Mouse (Mus musculus): Measurements from ENCODE around the gene Mgst2.

Gene Mgst2

DNA sequence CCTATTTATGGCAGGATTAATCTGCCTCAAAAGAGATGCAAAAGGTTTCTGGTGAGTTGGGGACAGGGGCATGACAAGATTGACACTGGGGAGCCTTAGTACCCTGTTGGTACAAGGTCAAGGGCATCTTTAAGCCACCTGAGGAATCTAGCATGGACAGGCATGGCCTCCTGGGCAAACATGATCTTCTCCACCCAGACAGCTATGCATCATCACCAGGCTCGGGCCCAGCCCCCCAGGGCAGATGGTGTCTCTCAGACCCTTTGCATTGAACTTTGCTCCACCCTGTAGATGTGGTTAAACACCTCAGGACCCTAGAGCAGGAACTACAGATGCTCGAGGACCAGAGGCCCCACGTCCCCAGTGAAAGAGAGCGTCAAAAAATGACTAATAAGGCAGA, at the start of gene Mgst2:
Gene Mgst2, plus strand, starts transcription at position 301 of the 400 bp plus-strand sequence.
- no peak for DNase-seq (ENCODE audit: extremely low read depth, insufficient read length, low spot score)

- peak; percentile 63 for DNase-seq (ENCODE audit: extremely low read depth, insufficient read length, low spot score)
Measured at GRCm38 (mm10) chr3:51611972-51612371, 48.2 kb upstream of the Mgst2 start.

- DNase-seq (ENCODE audit: extremely low read depth, insufficient read length, low spot score): no peak
Measured at GRCm38 (mm10) chr3:51612398-51613356, 47.5 kb upstream of the Mgst2 start.

DNA sequence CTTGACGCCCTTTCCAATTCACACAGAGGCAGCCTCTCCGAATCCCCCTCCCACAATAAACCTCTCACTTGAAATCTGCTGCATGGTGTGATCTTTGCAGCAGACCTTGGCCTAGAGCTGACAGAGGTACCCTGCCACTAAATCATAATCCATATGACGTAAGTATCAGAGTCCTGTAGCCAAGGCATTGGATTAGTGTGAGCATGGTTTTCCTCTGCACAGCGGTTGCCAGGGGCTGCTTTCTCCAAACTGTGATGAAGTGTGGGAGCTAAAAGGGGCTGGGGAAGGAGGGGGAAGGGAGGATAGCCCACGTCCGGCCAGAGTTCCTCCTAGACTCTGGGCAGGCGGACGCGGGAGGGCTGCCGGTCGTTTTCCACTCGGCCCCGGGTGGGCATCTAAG, 45.9 kb upstream of the Mgst2 start:
- no peak for DNase-seq (ENCODE audit: extremely low read depth, insufficient read length, low spot score)

- no peak for DNase-seq (ENCODE audit: extremely low read depth, insufficient read length, low spot score)
Measured at GRCm38 (mm10) chr3:51623956-51624355, 36.2 kb upstream of the Mgst2 start.

- no peak for DNase-seq (ENCODE audit: extremely low read depth, insufficient read length, low spot score)
Measured at GRCm38 (mm10) chr3:51627741-51628140, 32.4 kb upstream of the Mgst2 start.

GRCm38 (mm10) chr3:51628977-51629376, 31.2 kb upstream of the Mgst2 start:
- no peak for DNase-seq (ENCODE audit: extremely low read depth, insufficient read length, low spot score)

GRCm38 (mm10) chr3:51630746-51631145, 29.4 kb upstream of the Mgst2 start:
- DNase-seq (ENCODE audit: extremely low read depth, insufficient read length, low spot score): no peak

DNA sequence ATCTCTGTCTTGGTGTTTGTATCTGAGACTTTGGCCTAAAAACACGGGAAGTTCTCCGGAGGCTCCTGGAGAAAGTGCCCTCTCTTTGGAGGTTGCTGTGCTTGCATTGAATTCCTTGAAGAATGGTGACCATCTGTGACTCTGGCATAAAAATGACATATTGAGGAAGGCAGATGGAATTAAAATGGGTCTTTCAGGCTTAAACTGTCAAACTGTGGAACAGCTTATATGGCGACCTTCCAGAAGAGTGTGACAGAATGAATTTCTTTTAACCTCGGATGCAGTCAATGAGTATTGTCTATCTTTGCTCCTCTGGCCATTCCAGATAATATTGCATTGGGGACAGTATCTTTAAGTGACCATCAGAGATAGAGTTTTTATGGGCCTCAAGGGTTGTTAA, 28.2 kb upstream of the Mgst2 start:
- DNase-seq (ENCODE audit: extremely low read depth, insufficient read length, low spot score): no peak

DNA sequence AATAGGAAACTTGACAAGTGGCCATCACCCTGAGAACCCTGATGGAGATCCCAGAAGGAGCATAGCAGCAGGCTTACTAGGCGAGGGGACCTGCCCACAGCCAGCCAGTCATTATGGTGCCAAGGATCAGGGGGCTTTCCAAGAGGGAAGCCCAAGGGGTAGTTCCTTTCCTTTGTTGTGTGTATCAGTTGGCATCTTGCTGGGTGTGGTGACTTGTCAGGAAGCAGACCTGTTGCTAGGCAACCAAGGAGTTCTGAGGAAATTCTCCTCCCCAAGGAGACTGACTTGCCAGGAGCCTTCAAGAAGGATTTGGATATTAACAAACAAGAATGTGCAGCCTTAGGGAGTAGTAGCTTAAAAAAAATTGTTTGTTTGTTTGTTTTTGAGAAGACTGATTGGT, 25.7 kb upstream of the Mgst2 start:
- DNase-seq (ENCODE audit: extremely low read depth, insufficient read length, low spot score): no peak

DNA sequence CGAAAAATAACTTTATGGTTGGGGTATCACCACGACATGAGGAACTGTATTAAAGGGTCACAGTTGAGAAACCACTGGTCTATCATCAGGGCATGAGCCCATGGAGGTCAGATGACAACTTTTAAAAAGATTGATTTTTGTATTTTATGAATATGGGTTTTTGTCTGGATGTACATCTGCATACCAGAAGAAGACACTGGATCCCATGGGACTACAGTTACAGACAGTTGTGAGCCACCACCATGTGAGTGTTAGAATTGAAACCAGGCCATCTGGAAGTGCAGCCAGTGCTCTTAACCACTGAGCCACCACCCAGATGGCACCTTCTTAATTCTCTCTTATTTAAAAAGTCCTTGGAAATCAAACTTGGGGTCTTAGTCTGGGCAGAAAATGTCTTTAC, 24.2 kb upstream of the Mgst2 start:
- DNase-seq (ENCODE audit: extremely low read depth, insufficient read length, low spot score): no peak

DNA sequence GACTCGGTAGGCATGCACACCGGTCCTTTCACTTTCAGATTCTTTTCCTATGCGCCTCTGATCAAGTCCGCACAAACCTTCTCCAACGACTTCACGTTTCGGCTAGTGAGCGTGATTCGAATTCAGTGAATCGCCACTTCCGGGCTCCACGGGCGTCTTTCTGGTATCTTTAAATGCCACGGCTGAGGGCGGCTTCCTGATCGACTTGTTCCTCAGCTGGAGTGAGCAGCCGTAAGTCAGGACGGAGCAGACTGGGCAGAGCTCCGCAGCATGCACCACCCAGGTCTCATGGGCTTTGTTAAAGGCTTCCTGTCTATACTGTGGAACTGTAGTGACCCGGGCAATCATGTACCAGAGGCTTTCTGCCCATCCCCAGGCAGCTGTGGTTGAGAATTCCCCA, 23.5 kb upstream of the Mgst2 start:
- no peak for DNase-seq (ENCODE audit: extremely low read depth, insufficient read length, low spot score)

- no peak for DNase-seq (ENCODE audit: extremely low read depth, insufficient read length, low spot score)
Measured at GRCm38 (mm10) chr3:51637326-51637725, 22.8 kb upstream of the Mgst2 start.

DNA sequence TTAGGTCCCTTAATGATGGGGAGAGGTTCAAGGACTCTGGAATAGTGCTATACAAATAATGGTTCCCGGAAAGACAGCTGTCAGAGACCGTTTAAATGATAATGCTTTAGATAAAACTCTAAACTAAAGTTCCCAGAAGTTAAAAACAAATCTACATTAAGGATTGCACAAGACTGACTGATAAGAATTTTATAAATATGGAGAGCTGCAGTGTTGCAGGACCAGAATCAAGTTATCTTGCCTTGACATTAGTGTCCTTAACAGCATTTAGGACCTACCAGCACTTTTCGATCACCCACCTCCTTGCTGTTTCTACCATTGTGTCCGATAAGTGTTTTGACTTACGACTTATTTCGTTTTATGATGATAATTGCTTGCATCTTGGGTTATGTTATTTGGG, 21.9 kb upstream of the Mgst2 start:
- no peak for DNase-seq (ENCODE audit: extremely low read depth, insufficient read length, low spot score)

DNA sequence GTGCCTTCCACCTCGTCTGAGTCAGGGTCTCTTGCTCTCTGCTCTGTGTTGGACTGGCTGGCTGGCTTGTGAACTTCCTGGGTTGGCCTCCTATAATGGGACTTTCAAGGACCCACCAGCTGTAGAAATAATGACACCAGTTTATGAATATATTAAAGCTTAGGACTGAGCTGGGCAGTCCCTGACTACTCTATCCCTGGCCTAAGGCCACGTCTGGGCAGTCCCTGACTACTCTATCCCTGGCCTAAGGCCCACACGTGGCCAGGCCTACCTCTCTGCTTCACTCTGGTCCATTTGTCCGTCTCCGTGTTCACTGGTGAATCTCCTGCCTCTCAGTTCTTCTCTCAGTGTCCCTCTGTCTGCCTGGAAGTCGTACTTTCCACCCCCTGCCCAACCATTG, 14.7 kb upstream of the Mgst2 start:
- DNase-seq (ENCODE audit: extremely low read depth, insufficient read length, low spot score): no peak

GRCm38 (mm10) chr3:51646301-51646700, 13.9 kb upstream of the Mgst2 start:
- no peak for DNase-seq (ENCODE audit: extremely low read depth, insufficient read length, low spot score)

DNA sequence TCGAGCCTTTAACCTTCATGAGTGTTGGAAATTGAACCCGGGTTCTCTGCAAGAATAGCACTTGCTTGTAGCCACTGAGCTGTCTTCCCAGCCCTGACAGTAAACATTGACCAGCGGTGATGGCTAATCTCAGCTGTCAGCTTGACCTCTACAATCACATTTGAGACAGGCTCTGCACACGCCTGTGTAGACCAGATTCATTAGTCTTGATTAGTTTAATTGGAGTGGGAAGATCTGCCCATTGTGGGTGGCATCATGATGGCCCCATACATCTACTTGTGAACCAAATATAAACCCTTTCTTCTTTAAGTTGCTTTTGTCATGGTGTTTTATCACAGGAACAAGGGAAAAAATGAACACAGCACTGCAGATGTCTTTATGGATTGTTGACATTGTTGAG, 12.8 kb upstream of the Mgst2 start:
- no peak for DNase-seq (ENCODE audit: extremely low read depth, insufficient read length, low spot score)

GRCm38 (mm10) chr3:51648037-51648664, 12.0 kb upstream of the Mgst2 start:
- DNase-seq (ENCODE audit: extremely low read depth, insufficient read length, low spot score): peak; percentile 49

DNA sequence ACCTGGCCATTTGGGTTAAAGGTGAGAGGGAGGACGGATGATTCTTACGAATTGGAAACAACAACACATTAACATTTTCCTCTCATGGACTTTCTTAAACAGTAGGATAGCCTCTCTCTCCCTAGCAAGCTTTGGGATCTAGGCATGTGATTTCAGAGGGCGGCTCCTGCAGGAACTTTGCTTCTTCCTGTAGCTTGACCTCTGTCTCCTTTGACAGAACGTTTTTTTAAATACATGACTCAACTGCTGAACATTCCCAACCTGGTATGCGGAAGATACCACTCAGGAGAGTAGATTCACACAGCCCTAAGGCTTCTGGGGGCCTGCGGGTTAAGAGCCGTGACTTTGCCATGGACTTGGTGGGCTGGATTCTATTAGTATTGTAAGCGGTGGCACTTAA, 10.7 kb upstream of the Mgst2 start:
- no peak for DNase-seq (ENCODE audit: extremely low read depth, insufficient read length, low spot score)

DNA sequence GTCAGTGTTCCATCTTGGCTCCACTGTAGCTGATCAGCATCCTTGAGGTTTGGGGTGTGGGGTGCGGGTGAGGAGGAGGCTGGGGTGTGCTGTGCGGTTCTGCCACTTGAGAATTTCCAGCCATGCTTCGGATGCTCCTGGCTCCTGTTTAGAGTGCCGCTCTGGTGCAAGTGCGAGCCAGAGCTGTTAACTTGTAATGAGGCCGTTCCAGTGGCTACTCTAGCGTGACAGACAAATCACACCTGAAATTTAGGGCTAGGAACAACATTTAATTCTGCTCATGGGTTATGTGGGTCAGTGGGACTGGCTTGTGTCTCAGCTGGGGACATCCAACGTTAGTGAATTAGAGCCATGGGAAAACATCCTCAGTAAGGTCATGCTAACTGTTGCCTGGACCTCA, 10.2 kb upstream of the Mgst2 start:
- DNase-seq (ENCODE audit: extremely low read depth, insufficient read length, low spot score): no peak

GRCm38 (mm10) chr3:51651149-51651548, 9.0 kb upstream of the Mgst2 start:
- DNase-seq (ENCODE audit: extremely low read depth, insufficient read length, low spot score): no peak

GRCm38 (mm10) chr3:51652292-51652691, 7.9 kb upstream of the Mgst2 start:
- no peak for DNase-seq (ENCODE audit: extremely low read depth, insufficient read length, low spot score)
